Mouse (Mus musculus) liver, postnatal 0 days (tissue): ENCODE results near the gene Oard1.

Experiments used
- CTCF ChIP-seq: sonication (generic); IDR thresholded peaks from 2 replicates; pipeline ENCODE4 v1.5.1; 2016; ENCODE audit warnings: antibody characterized with exemption, low read depth
- EP300 ChIP-seq: IDR thresholded peaks from 2 replicates; pipeline ENCODE4 v1.6.1; 2016; ENCODE audit warnings: antibody characterized with exemption, low read depth, mild to moderate bottlenecking

DNA sequence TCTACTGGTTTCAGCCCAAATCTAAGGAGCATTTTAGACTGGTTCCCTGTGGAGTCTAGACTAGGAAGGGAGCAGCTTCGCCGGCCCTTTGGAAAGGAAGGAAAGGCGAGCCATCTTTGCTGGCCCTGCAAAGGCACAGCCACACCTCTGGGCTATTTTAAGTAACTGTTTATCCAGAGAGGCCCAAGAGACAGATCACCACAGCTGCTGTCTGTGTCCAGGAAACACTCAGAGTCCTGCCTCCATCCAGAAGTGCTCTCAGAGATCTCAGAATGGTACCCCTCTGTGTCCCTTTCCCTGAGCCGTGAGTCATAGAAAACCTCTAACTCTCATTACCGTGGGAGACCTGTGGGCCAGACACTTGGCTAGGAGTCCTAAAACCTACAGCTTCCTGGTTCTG, 20.6 kb downstream of the Oard1 start:
- TF ChIP-seq EP300 (no peak), CTCF (no peak)
